Mouse (Mus musculus): ENCODE measurements at regions not wholly inside any gene's neighbourhood (a gene's known extent, or its start where the extent isn't known, plus 50 kb on each side); places are given as distances from the start of the nearest gene placed in this dataset.

DNA sequence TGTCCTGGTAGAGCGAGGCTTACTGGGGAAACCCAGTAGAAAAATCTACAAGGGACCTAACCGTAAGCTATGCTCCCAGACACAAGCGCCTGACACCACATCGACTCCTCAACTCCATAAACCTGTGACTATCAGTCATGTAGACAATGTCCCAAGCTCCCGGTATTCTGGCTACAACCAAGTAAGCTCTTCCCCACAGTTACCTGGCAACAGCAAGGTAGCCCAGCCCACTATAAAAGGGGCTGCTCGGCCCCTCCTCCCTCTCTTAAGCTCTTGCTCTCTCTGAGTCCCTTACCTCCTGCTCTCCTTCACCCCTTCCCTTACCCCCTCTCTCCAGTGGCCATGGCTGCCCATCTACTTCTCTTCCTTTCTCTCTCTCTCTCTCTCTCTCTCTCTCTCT, 178.4 kb upstream of the Ercc4 start:
- H3K4me3 ChIP-seq (ENCODE audit: insufficient read depth, low read length) = no peak overlapping the region
- H3K27ac ChIP-seq (ENCODE audit: insufficient read depth, low read length) = no peak overlapping the region
- no peak for TF ChIP-seq CTCF (IDR thresholded peaks at IDR 0.05; ENCODE audit: borderline replicate concordance, insufficient read depth, low read length)
- TF ChIP-seq POLR2A (IDR thresholded peaks at IDR 0.05; ENCODE audit: low read depth, low read length) = no peak
- H3K4me1 ChIP-seq (ENCODE audit: control insufficient read depth, insufficient read depth, low read length) = no peaks in the 10 kb centered on the region

DNA sequence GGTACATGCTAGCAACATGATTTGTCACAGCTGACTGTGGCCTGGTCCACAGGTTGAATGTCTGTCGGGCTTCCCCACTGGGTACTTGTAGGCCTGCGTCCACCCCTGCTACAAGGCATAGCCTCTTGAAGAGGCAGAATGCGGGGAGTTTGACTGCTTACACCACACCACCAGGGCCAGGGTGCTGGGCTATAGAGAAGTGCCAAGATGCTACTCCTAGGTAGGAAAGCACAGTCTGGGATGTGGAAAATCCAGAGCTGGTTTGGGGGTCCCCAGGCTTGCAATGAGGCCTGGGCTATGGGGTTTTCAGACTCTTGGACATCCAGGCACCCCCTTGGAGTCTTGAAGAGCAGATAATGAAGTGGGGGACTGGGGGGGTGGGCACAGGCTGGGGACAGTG, 176.5 kb upstream of the Ercc4 start:
- H3K27ac ChIP-seq (ENCODE audit: insufficient read depth, low read length) = no peak overlapping the region

DNA sequence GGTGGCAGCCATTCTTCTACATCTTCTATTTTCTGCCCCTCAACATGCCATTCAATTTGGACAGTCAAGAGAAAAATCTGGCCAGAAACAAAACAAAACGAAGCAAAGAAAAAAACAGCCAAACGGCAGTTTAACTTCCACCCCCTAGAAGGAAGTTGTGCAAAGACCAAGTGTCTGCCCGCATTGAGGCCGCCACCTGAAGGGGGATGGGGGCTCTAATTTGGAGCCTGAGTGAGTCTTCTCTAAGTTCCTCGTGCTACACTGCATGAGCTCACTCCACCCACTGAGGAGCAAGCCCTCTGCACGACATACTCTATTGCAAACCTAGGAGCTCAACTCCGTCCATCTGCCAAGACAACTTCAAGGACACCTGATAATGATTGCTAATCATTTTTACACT, 174.9 kb upstream of the Ercc4 start:
- Histone ChIP-seq H3K4me3 (ENCODE audit: insufficient read depth, low read length) (no peak overlapping the region), H3K27ac (ENCODE audit: insufficient read depth, low read length) (no peak overlapping the region), H3K4me1 (ENCODE audit: control insufficient read depth, insufficient read depth, low read length) (no peaks in the 10 kb centered on the region)
- TF ChIP-seq CTCF (IDR thresholded peaks at IDR 0.05; ENCODE audit: borderline replicate concordance, insufficient read depth, low read length) (no peak), POLR2A (IDR thresholded peaks at IDR 0.05; ENCODE audit: low read depth, low read length) (no peak)

More for the DNA sequence above, 176.5 kb upstream of the Ercc4 start:
- Histone ChIP-seq H3K4me1 (ENCODE audit: control insufficient read depth, insufficient read depth, low read length) (no peaks in the 10 kb centered on the region), H3K4me3 (ENCODE audit: insufficient read depth, low read length) (no peak overlapping the region)
- TF ChIP-seq POLR2A (IDR thresholded peaks at IDR 0.05; ENCODE audit: low read depth, low read length) (no peak), CTCF (IDR thresholded peaks at IDR 0.05; ENCODE audit: borderline replicate concordance, insufficient read depth, low read length) (no peak)

DNA sequence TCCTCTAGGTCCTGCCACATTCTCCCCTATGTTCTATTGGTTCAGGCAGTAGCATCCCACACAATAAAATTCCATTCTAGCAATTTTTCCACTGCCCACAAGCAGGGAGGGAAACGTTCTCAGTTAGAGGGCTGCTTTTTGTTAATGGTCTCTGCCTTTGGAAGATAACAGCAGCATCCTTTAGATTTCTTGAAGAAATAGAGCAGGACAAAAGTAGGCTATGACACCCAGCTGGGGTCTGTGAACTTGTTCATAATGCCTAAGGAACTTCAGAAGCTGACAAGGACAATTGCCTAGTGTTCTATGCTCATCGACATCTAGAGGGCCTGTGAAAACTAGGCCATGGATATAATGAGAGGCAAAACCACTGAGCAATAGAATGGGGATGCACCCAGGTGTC, 174.2 kb upstream of the Ercc4 start:
- Histone ChIP-seq H3K4me3 (ENCODE audit: insufficient read depth, low read length) (no peak overlapping the region), H3K4me1 (ENCODE audit: control insufficient read depth, insufficient read depth, low read length) (no peaks in the 10 kb centered on the region), H3K27ac (ENCODE audit: insufficient read depth, low read length) (no peak overlapping the region)
- no peak for TF ChIP-seq CTCF (IDR thresholded peaks at IDR 0.05; ENCODE audit: borderline replicate concordance, insufficient read depth, low read length)
- TF ChIP-seq POLR2A (IDR thresholded peaks at IDR 0.05; ENCODE audit: low read depth, low read length) = no peak

DNA sequence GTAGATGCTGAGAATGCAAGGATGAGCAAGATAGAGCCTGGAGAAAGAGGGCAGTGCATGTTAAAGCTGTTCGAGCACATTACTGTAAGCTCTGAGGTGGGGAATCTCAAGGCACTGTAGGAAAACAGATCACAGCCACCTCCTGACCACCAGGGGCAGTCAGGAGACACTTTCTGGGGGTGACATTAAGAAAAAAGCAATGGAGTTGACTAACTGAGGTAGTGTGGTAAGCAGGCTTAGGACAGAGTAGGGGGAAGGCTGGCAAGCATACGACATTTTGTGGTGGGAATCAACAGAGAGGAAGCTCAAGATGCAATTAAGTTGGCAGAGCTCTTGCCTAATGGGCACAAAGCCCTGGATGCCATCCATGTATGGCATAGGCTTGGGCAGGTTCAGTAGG, 172.9 kb upstream of the Ercc4 start:
- TF ChIP-seq POLR2A (IDR thresholded peaks at IDR 0.05; ENCODE audit: low read depth, low read length) (no peak), CTCF (IDR thresholded peaks at IDR 0.05; ENCODE audit: borderline replicate concordance, insufficient read depth, low read length) (no peak)
- Histone ChIP-seq H3K27ac (ENCODE audit: insufficient read depth, low read length) (no peak overlapping the region), H3K4me3 (ENCODE audit: insufficient read depth, low read length) (no peak overlapping the region), H3K4me1 (ENCODE audit: control insufficient read depth, insufficient read depth, low read length) (no peaks in the 10 kb centered on the region)

DNA sequence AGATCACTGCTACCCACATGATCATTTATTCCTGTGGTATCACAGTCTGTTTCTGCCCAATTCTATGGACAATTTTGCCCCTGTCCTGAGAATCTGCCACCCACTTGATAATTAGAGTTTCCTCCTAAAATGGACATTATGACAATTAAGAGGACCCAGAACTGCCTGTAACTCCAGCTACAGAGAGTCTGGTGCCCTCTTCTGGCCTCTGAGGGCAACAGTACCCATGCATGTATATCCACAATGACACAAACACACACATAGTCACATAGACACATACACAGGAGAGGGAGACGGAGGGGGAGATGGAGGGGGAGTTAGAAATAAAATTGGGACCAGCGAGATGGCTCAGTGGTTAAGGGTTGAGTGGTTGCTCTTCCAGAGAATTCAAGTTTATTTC, 170.9 kb upstream of the Ercc4 start:
- no peaks in the 10 kb centered on the region for H3K4me1 ChIP-seq (ENCODE audit: control insufficient read depth, insufficient read depth, low read length)
- no peak overlapping the region for H3K27ac ChIP-seq (ENCODE audit: insufficient read depth, low read length)
- no peak overlapping the region for H3K4me3 ChIP-seq (ENCODE audit: insufficient read depth, low read length)
- TF ChIP-seq POLR2A (IDR thresholded peaks at IDR 0.05; ENCODE audit: low read depth, low read length) (no peak), CTCF (IDR thresholded peaks at IDR 0.05; ENCODE audit: borderline replicate concordance, insufficient read depth, low read length) (no peak)

DNA sequence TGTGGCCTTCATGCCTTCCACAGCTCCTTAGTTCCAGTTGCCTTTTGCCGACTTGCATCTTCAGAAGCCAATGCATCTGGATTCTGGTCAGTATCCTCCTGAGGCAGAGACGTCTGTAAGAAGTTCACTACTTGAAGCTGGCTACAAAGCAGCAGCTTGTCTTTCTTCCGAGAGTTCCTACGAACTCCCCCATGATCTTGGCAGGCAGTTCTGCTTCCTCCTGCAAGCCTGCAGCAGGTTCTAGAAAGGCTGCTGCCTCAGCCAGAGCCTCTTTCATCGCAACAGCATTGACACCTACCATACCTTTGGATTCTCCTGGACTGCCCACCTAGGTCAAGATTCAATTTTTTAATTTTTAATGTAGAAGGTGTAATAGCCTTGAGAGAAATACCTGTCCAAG, 158.3 kb upstream of the Ercc4 start:
- TF ChIP-seq CTCF (IDR thresholded peaks at IDR 0.05; ENCODE audit: borderline replicate concordance, insufficient read depth, low read length) (no peak), POLR2A (IDR thresholded peaks at IDR 0.05; ENCODE audit: low read depth, low read length) (no peak)
- Histone ChIP-seq H3K4me1 (ENCODE audit: control insufficient read depth, insufficient read depth, low read length) (no peaks in the 10 kb centered on the region), H3K4me3 (ENCODE audit: insufficient read depth, low read length) (no peak overlapping the region), H3K27ac (ENCODE audit: insufficient read depth, low read length) (no peak overlapping the region)

DNA sequence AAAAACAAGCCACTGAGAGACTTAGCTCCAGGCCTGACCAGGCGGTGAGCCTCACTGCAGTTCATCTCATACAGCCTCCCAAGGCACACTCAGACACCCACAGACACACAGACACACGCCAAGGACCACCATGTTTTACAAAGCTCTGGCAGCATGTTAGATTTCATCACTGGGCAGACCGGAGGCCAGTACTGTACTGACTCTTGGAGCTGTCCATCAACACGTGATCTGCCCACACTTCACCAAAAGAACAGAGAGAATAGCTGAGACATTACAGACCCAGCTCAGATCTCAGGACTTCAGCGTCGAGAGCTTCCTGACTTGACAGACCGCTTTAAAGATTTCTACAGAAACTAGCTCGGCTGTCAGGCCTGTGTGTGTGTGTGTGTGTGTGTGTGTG, 155.5 kb upstream of the Ercc4 start:
- H3K4me3 ChIP-seq (ENCODE audit: insufficient read depth, low read length) = no peak overlapping the region

DNA sequence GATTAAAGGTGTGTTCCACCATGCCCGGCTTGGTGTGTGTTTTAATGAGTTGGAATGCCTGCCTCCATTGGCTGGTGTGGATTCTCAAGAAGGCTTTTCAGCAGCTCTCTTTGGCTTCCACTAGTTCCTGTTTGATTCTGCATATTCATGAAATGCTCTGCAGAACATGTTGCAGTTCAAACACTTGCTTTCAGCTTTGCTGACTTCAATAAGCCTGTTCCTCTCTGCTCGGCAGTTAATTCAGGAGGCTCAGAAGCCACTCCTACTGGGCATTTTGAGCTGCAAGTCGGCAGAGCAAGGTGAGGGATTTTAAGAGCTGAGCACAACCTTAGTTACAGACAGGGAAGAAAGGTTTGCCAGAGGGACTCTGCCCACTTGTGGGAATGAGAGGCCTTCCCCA, 153.1 kb upstream of the Ercc4 start:
- Histone ChIP-seq H3K4me3 (ENCODE audit: insufficient read depth, low read length) (no peak overlapping the region), H3K4me1 (ENCODE audit: control insufficient read depth, insufficient read depth, low read length) (no peaks in the 10 kb centered on the region), H3K27ac (ENCODE audit: insufficient read depth, low read length) (no peak overlapping the region)
- TF ChIP-seq POLR2A (IDR thresholded peaks at IDR 0.05; ENCODE audit: low read depth, low read length) (no peak), CTCF (IDR thresholded peaks at IDR 0.05; ENCODE audit: borderline replicate concordance, insufficient read depth, low read length) (no peak)

More for the DNA sequence above, 155.5 kb upstream of the Ercc4 start:
- TF ChIP-seq POLR2A (IDR thresholded peaks at IDR 0.05; ENCODE audit: low read depth, low read length) = no peak
- no peak overlapping the region for H3K27ac ChIP-seq (ENCODE audit: insufficient read depth, low read length)
- H3K4me1 ChIP-seq (ENCODE audit: control insufficient read depth, insufficient read depth, low read length) = no peaks in the 10 kb centered on the region

DNA sequence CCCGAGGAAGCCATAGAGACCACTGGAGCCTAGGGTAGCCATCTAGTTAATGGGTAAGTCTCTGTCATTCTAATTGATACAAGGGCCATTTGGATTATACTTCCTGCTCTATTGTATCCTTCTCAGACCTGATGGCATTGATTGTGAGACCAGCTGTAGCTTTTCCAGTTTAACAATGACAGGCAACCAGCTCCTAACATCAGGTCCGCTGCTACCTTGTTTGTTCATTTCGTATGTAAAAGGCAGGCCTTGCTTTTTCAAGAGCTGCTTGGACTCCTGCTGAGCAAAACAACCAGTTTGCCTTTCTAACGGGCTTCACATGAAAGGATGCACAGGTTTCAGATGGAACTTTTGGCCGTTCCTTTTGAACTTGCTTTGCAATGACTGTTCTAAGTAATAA, 148.6 kb upstream of the Ercc4 start:
- H3K27ac ChIP-seq (ENCODE audit: insufficient read depth, low read length) = no peak overlapping the region
- no peaks in the 10 kb centered on the region for H3K4me1 ChIP-seq (ENCODE audit: control insufficient read depth, insufficient read depth, low read length)
- H3K4me3 ChIP-seq (ENCODE audit: insufficient read depth, low read length) = no peak overlapping the region
- TF ChIP-seq CTCF (IDR thresholded peaks at IDR 0.05; ENCODE audit: borderline replicate concordance, insufficient read depth, low read length) = no peak
- TF ChIP-seq POLR2A (IDR thresholded peaks at IDR 0.05; ENCODE audit: low read depth, low read length) = no peak

DNA sequence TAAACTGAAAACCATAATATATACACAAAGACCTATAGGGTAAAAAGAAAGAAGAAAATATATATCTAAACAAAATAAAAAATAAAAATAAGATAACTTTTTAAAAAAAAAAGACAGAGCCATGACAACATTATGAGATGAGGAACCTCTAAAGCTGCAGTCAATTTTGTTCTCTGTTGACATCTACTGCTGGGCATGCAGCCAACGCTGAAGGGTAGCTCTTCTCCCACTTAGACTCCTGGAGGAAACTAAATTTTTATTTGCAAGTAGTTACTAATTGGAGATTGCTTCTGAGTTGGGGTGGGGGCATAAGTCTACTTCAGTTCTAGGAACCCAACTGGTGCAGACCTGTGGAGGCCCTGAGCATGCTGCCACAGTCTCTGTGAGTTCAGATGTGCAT, 126.8 kb upstream of the Ercc4 start:
- H3K4me3 ChIP-seq (ENCODE audit: insufficient read depth, low read length) = no peak overlapping the region
- H3K27ac ChIP-seq (ENCODE audit: insufficient read depth, low read length) = no peak overlapping the region
- TF ChIP-seq POLR2A (IDR thresholded peaks at IDR 0.05; ENCODE audit: low read depth, low read length) = no peak
- no peaks in the 10 kb centered on the region for H3K4me1 ChIP-seq (ENCODE audit: control insufficient read depth, insufficient read depth, low read length)
